Mouse (Mus musculus) thymus, postnatal 25 days (tissue): ENCODE results near the gene Slx4ip.
"Not testable (repeated sequence)": the region's sequence is repeated elsewhere in the genome, so short reads cannot be mapped to it uniquely, and the experiment has no call there.

Experiments used
- DNase-seq: peaks from one replicate; pipeline ENCODE4 v3.0.0; 2022

The Slx4ip gene

DNA sequence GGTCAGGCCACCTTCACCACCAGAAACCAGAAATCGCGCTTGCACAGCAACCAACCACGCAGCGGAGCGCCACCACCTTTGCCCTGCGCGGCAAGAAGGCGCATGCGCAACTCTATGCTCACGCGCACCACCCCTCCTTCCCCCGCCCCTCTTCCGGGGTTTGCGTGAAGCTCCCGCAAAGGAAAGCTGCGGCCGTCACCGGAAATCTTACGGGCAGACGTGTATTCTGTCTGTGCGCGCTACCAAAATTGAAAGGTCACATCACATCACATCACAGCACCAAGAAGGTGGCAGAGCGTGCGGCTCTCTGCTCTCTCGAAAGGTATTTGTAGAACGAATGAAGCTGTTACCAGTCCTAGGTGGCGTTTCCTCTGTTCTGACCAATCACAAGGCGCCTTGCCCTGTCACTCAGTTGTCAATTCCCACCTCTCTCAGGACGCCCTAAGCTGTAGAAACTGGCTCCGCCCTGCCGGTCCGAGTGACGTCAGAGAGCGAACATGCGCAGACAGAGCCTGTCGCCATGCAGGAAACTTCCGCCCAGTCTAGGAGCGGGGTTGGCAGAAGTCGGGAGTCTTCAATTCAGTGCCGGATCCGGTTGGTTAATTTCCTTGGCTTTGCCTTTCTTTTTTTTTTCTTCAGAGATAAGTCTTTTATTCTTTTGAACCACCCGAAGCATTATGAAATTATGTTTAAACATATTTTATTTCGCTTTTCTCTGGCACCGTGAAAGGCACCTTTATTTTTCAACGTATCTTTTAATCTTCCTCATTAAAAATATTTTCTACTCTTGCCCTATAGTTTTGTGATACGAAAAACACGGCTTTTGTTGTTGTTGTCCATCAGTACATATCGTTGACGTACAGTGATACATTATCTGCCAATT, at the start of gene Slx4ip, which contains the start of the genes AL731706.1 and Mkks:
TSS of gene Slx4ip (plus strand) at position 151 of the 883 bp plus-strand sequence.
TSS of gene AL731706.1 (minus strand) at position 322 of the 883 bp plus-strand sequence.
TSS of gene Mkks (minus strand) at position 322 of the 883 bp plus-strand sequence.
- DNase-seq = peak; percentile 99

DNA sequence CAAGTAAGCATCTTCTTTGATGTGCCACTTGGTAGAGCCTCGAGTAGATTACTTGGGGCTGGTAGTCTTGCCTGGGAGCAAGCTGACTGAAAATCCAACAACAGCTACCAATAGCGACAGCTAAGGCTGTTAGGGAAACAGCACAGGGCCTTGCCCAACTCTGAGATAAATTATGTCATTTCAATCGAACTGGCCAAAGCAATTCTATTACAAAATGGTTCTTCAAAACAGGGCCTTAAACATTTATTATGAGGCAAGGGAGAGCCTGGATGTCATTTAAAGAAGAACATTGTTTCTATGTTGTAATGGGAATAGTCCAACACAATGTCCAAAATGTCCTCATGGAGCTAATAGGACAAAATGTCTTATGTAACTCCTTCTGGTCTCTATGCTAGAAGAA, 40.7 kb upstream of the Slx4ip start:
- DNase-seq = no peak

DNA sequence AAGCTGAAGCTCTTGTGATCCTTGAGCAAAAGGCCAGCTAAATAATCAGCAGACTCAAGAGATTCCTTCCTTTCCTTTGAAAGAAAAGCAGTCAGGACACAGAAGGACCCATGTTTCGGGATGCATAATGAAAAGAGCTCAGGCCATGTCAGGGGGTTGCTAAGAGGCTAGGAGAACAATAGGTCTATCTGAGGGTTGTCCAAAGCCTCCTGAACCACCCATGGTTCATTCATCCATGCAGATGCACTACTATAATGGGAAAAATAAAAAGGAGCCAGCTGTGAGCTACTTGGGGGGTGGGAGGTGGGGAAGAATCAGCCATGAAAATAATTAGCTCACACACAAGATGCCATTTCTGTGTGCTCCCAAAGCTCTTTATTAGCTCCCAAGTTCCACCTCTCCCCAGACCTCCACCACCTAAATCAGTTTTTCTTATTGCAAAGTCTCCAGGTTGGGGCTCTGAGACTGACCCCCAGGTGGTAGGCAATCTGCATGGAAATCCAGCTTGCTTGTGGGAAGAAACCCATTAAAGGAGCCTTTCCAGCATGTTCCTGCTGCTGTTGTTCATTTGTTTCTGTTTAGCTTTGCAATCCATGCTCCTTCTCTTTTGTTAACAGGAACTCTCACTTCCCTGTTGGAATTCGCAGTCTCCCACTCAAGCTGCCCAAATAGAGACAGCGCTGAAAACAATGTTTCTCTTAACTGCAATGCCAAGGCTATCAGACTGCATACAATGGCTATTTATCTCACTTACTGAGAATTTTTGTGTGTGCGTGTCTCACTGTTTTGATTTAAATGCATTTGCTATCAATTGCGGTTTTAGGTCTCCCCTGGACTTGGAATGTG, 36.3 kb upstream of the Slx4ip start:
- DNase-seq = no peak

DNA sequence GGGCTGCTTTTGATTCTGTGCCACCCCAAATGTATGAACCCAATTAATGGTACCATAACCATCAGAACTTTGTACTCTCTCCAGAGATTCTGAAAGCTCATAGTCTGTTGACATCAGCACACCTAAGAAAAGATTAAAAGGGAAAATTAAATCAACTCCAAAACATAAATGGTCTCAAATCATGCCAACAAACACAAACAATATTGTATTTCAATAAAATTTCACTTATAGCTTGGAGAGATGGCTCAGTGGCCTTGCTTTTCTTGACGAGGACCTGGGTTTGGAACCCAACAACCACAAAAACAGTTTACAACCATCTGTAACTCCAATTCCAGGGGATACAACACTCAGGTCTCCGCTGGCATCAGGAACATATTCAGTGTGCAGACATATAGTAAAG, 5.4 kb upstream of the Slx4ip start, which contains the start of gene AL731706.2:
TSS of gene AL731706.2 (minus strand) at position 101 of the 400 bp plus-strand sequence.
- no peak for DNase-seq

DNA sequence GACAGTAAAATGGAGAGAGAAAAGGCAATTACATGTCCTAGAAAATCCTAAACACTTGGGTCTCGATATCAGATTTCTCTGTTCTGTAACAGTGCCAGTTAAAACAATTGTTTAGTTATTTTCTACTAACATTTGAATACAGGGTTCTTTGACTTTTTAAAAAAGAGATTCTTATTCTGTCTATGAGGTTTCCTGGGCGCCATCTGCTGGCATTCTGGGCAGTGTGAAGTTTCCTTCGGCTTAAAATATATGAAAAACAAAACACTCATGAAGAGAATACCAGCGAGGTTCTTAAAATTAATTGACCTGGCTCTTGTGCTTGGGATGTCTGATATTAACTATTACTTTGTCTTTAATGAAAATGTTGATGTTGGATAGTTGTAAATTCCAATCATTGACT, 4.2 kb upstream of the Slx4ip start:
- DNase-seq = peak; percentile 11

DNA sequence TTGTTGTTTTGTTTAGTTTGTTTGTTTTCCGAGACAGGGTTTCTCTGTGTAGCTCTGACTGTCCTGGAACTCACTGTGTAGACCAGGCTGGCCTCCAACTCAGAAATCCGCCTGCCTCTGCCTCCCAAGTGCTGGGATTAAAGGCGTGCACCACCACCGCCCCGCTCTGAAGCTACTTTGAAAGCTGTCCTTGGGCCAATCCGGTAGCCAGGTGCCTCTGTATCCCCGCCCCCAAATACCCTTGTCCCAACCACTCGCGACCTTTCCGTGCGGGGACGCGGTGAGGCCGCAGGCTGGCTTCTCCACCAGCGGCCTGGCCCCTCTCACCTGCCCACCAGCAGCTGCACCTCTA, 326 bp upstream of the Slx4ip start:
- not testable (repeated sequence) for DNase-seq

DNA sequence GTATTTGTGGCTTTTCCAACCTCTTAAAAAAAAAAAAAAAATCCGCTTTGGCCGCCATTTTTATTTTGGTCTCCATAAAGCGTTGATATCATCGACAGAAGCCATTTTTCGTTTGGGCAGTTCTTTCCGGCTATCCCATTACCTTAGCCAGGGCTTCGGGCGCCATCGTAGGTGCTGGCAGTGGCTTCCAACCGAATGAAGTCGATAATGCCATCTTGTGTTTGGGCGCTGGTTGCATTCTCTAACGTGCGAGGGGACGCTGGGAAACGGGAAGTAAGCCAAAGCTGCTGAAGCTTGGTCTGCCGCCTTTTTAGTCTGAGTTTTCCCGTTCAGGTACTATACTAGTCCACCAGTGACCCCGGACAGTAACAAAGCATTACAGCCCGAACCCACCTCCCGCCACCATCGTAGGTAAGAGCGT, 943 bp downstream of the Slx4ip start:
- peak; percentile 95 for DNase-seq

DNA sequence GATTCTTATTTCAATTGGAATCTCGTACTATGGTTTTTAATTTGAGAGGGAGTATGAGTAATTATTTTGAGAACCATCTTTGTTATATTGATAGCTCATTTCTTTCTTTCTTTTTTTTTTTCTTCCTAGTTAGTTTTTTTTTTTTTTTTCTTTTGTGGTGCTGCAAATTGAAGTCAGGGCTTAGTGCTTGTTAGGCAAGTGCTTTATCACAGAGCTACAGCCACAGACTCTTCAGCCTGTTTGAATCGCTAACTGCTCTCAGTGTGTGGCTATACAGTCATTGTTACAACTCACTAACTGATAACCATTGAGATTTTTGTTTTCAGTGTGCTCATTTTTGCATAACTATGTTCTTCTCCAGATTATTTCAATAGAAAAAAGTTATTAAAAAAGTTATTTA, 3.5 kb downstream of the Slx4ip start:
- DNase-seq = no peak

DNA sequence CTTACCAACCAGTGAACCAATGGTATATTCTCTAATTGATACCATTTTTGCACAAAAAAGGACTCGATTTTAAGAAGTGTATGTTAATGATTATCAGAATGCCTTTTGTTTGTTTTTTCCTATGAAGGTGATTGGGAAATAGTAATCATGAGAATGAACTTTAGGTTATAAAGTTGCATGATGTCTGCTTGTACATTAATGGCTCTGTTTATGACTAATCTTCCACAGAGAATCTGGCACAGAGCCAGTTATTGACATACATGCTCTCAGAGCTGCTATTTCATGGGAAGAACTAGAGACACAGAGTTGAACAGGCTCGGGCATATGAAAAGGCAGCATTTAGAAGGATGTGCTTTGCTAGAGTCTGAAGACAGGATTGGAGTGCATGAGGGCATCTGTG, 5.1 kb downstream of the Slx4ip start:
- no peak for DNase-seq

DNA sequence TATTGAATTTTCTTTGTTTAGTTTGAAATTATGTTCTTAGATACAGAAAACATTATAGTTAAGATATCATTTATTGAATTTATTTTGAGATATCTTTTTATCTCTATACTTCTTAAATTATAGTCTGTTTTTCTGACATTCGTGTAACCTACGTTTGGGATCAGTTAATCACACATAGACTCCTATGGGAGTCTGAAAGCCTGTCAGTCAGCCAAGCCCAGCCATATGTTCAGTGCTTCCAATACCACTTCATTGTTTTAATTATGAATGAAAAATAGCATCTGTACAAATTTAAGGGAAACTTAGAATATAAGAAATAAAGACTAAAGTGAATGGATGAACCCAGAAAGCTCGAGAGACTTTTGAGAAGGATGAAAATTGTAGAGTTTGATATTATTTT, 17.6 kb downstream of the Slx4ip start:
- DNase-seq = no peak

DNA sequence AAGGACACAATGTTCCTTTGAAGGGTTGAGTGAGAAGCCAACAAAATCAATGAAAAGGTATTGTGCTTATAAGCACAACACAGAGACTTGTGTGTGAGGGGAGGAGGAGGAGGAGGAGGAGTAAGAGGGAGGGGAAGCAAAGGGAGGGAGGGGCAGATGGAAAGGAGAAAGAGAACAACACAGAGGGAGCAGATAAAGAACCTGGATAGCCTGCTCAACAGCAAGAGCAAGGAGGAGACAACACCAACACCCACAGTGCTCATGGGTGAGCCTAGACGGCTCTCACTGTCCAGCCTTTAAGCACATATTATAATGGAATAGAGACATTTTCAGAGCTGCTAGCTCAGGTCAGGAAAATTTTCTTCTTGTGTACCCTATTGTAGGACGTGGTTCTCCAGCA, 18.3 kb downstream of the Slx4ip start:
- no peak for DNase-seq

DNA sequence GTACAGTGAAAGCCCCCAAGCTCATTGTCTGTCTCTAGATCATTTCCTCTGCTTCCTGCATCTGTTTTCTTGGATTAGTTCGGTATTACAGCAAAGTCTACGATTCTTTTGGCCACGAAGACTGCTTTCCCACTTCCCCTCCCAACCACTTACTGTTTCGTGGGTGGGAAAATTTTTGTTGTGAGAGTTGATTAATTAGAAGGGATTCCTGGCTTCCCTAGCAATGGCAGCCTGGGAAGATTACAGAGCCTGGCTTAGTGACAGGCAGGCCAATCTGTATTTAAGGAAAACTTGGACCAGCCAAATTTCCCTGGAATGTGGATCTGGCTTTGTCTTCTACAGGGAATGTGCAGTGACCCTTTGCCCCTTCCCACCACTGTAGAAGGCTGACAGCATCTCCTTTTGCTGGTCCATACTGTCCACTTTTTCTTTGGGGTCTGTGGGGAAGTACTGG, 21.0 kb downstream of the Slx4ip start:
- DNase-seq = no peak

DNA sequence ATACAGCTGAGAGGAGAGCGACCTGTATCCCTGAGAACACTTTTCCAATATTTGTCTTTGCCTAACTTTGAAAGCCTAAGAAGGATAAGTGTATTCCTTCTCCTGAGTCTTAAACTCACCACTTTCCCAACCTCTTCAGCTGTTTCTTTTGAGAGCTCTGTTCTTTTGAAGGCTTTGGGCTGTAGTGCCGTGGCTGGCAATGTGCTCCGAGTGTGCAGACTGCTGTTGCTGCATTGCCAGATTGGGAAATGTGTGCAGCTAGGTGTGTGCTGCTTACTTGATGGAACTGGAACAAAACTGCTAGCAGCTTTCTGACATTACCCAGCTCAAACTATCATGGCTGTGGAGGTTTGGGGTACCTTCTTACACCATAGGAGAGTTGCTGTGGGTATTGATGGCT, 22.0 kb downstream of the Slx4ip start:
- no peak for DNase-seq

DNA sequence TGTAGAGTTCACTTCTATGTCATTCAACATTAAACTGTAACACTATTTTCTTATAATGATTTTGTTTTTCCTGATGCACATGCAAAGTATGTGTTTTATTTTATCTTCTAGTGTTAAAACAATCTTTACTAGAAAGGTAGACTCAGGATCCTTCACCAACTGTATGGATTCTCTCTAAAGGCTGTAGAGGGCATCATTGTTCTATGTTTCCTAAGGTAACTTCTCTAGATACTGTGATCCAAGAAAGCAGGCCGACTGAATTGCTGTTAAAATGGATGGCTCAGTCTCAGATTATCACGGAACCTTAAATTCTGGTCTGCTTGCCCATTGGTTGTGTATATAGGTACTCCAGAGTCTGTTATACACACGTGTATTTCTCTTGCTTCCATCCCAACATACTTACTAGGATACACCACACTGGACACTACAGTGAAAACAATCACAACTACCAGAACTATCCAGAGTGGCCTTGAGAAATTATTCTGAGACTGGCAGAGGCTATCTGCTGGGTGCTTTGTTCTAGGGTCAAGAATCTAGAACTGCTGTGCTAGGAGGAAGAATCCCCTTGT, 23.4 kb downstream of the Slx4ip start:
- DNase-seq = no peak

DNA sequence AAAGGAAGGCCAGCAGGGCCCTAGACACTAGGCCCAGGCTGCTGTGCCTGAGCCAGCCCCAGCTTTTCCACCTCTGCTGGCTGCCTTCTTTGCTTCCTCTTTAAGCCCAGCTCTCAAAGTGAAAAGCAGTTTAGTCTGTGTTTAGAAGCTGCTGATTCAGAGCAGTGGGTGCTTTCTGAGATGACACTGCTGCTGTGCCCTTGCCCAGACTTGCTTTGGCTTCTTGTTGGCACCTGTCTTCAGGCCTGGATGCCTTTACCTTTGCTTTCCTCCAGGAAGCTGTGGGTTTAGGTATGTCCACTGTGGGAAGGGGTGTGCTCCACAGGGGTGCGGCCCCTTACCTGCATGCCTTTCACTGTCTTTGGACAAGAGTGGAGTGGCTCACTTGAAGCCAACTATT, 28.4 kb downstream of the Slx4ip start:
- no peak for DNase-seq

DNA sequence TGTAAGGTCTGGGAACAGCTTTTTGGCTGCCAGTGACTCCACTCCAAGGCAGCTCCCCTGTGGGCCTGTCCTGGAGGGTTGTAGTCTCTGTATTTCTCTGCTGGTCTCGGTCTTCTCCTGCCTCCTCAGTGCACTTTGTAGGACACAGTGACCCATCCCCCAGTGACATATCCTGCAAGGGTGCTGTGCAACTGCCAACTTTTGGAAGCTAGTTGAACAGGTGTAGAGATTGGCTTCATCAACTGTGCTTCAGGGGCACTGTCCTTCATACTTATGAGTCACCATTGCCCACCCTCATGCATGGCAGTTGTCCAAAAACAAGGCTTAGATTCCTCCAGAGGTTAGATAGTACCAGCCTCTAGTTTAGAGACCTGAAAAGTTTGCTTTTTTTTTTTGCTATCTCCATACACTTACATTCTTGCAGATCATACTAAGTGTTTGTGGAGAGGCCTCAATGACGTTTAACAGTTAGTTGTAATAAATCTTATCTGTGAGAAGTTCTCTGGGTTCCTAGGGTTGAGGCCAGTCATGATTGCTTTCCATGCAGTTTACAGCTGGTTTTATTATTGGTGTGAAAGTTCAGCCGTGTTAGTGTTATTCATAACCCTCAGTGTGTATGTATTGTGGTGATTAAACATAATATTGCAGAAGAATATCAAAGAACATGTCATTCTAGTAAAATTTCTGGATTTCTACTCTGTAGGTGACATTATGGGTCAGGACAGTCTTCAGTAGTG, 29.4 kb downstream of the Slx4ip start:
- no peak for DNase-seq

DNA sequence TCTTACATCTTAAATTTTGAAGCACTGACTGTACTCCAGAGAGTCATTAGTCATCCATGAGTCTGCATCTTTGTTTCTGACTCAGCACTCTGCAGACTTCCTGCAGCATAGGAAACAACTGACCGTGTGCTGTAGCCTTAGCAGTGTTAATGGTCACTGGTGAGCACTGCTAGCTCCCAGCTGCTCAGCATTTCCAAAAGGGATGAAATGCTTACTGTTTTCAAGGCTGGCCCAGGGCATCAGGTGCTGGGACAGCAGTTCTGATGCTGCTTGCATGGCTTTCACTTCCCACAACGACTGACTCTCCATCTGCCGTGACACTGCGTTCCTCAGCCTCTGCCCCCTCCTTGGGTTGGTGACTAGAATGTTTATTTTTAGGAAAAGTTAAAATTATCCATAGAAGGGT, 30.0 kb downstream of the Slx4ip start:
- no peak for DNase-seq

DNA sequence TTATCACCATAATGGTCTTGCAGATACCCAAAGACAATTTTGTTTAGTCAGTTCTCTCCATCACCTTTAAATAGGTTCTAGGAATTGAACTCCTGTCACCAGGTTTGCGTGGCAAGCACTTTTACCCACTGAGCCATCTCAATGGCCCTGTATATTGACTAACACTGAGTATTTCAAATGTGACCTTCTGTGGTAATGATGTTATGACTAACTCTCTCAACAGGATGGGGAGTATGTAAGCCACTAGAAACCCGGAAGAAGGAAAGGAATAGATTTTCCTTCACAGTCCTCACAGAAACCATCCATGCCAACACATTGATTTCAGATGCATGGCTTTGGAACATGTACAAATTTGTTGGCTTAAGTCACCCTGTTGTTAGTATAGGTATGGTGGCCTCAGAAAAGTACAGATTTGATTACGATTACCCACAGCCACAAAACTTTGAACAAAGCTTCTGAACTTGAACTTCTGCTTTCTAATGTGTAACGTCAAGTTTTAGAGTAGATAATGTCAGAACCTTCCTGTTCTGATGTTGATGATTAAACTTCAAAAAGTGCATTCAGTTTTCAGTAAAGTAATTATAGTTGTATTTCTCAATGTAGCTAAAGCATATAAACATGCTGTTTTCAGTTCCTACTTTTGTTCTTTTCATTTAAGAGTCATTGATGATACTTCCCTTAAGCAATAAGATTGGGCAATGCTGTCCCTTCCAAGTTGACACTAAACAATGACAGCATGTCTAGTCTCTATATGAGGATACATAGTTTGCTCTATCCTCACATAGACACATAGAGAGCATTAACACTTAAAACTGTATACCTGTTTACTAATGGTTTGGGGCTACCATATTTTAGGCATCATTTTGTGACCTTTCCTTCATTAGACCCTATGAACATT, 45.6 kb downstream of the Slx4ip start:
- no peak for DNase-seq

DNA sequence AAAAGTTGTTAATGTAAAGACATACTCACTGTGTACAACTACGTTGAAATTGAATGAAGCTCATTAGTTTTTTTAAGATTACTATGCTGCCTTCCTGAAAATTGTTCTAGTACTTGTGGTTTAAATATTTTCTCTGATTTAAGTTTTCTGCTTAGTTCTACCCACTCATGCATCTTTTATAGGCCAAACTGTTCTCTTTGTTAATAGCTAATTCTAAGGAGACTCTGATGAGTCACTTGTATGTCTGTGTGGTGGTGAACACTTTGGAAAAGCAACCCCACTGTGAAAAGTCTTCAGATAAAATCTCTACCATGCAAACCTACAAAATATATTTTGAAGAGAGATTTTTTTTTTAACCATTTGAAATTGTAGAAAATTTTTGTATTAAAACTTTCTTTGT, 47.2 kb downstream of the Slx4ip start:
- DNase-seq = no peak

DNA sequence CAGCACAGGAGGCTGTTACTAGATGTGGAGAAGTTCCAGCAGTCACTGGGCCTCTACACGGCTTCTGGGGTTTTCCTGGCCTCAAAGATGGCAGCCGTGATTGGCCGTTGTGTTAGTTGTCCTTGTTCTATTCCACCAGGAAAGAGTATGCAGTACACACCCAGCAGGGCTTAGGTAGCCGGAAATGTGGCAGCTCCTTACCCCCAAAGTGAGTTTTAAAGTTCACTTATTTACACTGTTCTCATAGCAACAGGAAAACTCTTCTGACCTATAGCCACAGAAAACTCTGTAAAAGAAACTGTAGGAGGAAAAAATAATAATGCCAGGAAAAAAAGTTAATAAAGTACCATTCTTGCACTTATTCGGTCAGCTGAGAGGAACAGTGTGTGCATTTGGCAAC, 55.3 kb downstream of the Slx4ip start:
- DNase-seq = no peak

DNA sequence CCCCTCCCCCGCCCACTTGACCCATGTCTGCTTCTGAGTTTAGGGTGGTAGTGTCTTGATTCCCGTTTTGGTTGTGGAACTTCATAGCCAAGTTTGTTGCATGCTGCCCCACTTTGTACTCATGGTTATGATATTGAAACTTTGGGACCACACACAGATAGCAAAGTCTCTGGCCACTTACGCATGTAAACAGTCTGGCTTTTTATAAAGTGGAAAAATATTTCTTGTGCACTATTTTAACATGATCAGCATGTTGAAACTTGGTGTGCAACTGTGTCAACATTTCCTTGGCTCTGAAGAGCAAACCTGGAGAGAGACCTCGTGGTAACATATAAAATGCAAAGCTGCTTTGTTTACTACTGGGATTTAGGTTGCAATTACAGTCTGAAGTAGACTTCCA, 56.5 kb downstream of the Slx4ip start:
- DNase-seq = no peak

DNA sequence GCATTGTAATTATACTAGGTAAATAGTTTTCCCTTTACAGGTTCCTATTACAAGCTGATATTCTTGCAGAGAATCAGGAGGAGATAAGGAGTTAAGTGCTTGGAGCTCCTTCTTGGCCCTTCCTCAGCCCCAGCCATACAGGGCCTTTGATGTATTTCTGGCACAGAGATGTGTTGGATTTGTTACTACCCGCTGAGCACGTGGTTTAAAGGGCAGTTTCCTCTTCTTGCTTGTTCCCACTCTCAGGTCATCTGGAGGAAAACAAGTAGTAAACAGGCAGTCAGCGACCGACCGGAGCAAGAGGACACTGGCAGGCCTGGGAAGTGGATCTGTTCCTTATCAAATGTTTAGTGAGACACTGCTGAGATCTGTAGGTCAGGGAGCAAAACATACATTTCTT, 56.9 kb downstream of the Slx4ip start:
- no peak for DNase-seq
